ENCODE assay signal across 15 mouse cellular contexts in the genomic region with DNA sequence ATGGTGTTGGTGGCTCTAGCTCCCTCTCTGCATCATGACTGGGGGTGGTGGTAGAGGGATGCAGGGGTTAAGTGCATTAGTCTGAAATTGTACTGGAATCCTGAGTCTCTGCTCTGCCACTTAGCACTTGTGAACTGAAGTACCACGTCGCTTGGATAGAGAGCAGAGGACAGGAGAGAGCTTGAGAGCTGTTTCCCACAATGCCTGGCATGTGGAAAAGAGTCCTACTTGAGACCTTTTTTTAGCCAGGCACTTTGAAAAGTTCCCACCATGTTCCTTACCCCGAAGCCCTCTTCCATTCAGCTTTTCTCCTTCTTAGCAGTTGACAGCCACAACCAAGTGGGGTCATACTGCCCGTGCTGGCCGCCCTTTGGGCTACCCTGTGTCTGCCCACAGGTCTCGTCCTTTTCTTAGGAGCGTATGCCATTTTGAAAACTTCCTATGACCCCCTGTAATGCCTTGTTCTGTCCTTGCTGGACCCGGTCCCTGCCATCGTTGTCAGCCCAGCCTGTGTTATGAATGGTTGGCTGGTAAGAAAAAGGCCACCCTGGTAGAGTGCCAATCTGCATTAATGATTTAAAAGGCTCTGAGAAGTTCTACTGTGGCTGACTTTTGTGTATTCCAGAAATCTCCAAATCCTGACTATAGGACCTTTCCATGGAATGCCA. TPM values are rescaled to one million over a fixed set of nuclear protein-coding genes. Genes with fewer than 3 reads are reported as not detected.
DNase-seq lines count a peak whose midpoint lies in the region; ATAC-seq and TF ChIP-seq lines count a peak whose summit lies in the region.
"Had no signal": no experiment of that assay in that cellular context is flagged by ENCODE, and none has a peak within 500 bp of the region (broad histone marks: within the 10 kb centered on the region; RNA-seq: fewer than 3 reads in every experiment).

No protein-coding gene starts in this region.

- ATAC-seq in hindbrain, embryonic 15.5 days (ENCODE audit: low FRiP score, low read depth), result 0 out of 2 replicates have a peak, but pooled peaks have one; percentile 12
- no peak for ATAC-seq in hindbrain, embryonic 11.5 days (ENCODE audit: low FRiP score)
- ATAC-seq in lung, embryonic 16.5 days (ENCODE audit: low read depth), result peak; percentile 65
- ATAC-seq in frontal cortex, adult (ENCODE audit: low TSS enrichment), result no peak
- ATAC-seq: forebrain, embryonic 15.5 days; intestine, embryonic 15.5 days had no signal

- no peaks in the 10 kb centered on the region for H3K27me3 ChIP-seq in heart, adult 2 months (ENCODE audit: control insufficient read depth, insufficient read depth, low read length)
- no peaks in the 10 kb centered on the region for H3K27me3 ChIP-seq in hindbrain, embryonic 15.5 days
- no peaks in the 10 kb centered on the region for H3K27me3 ChIP-seq in hindbrain, embryonic 11.5 days (ENCODE audit: control insufficient read depth, insufficient read depth, low read length)
- H3K27me3 ChIP-seq in lung, embryonic 16.5 days (ENCODE audit: control insufficient read depth, insufficient read depth, low read depth, low read length), result no peaks in the 10 kb centered on the region
- H3K27me3 ChIP-seq: forebrain, embryonic 15.5 days; intestine, embryonic 15.5 days; neural tube, embryonic 13.5 days had no signal

- peaks cover 20% of the 10 kb centered on the region for H3K36me3 ChIP-seq in heart, adult 2 months (ENCODE audit: control insufficient read depth, insufficient read depth, low read length)
- H3K36me3 ChIP-seq in hindbrain, embryonic 15.5 days, result no peaks in the 10 kb centered on the region
- H3K36me3 ChIP-seq in hindbrain, embryonic 11.5 days (ENCODE audit: control insufficient read depth, insufficient read depth, low read length), result no peaks in the 10 kb centered on the region
- H3K36me3 ChIP-seq in lung, embryonic 16.5 days (ENCODE audit: control insufficient read depth, insufficient read depth, low read length), result no peaks in the 10 kb centered on the region
- H3K36me3 ChIP-seq: forebrain, embryonic 15.5 days; G1E; intestine, embryonic 15.5 days; neural tube, embryonic 13.5 days had no signal

- no peaks in the 10 kb centered on the region for H3K9me3 ChIP-seq in hindbrain, embryonic 15.5 days
- no peaks in the 10 kb centered on the region for H3K9me3 ChIP-seq in hindbrain, embryonic 11.5 days (ENCODE audit: control insufficient read depth, low read length)
- no peaks in the 10 kb centered on the region for H3K9me3 ChIP-seq in lung, embryonic 16.5 days (ENCODE audit: control insufficient read depth, low read length)
- H3K9me3 ChIP-seq: forebrain, embryonic 15.5 days; G1E; intestine, embryonic 15.5 days; neural tube, embryonic 13.5 days had no signal

- H3K9ac ChIP-seq in heart, adult 2 months (ENCODE audit: low read depth, low read length), result no peak overlapping the region
- no peak overlapping the region for H3K9ac ChIP-seq in hindbrain, embryonic 15.5 days
- H3K9ac ChIP-seq in hindbrain, embryonic 11.5 days (ENCODE audit: low read depth, low read length), result no peak overlapping the region
- no peak overlapping the region for H3K9ac ChIP-seq in lung, embryonic 16.5 days (ENCODE audit: low read length)
- H3K9ac ChIP-seq: forebrain, embryonic 15.5 days; intestine, embryonic 15.5 days; neural tube, embryonic 13.5 days had no signal

- DNase-seq in heart, adult 2 months, result no peak
- no peak for DNase-seq in heart, postnatal 14 days
- DNase-seq in hindbrain, embryonic 11.5 days (ENCODE audit: low spot score), result no peak
- DNase-seq in lung, adult 2 months, result no peak
- peak; percentile 76 for DNase-seq in lung, postnatal 25 days (ENCODE audit: low spot score)
- DNase-seq: adrenal gland, postnatal 36 days; gastrocnemius, postnatal 25 days; liver had no signal

- no peaks in the 10 kb centered on the region; the same call in 1 of the 2 replicates for H3K79me2 ChIP-seq in heart, adult 2 months (replicated peaks; ENCODE audit: control insufficient read depth, insufficient read depth, low read length)

- no peak for TF ChIP-seq EP300 in heart, adult 2 months (IDR thresholded peaks at IDR 0.05; ENCODE audit: insufficient read depth, low read depth, low read length)

- peaks cover 65% of the 10 kb centered on the region for H3K4me1 ChIP-seq in heart, adult 2 months (ENCODE audit: control insufficient read depth, insufficient read depth, low read length)
- H3K4me1 ChIP-seq in hindbrain, embryonic 15.5 days (replicated peaks), result peaks cover 19% of the 10 kb centered on the region
- 0 out of 2 replicates have a peak, but pooled peaks cover 2% of the 10 kb centered on the region for H3K4me1 ChIP-seq in hindbrain, embryonic 11.5 days (replicated peaks; ENCODE audit: control insufficient read depth, insufficient read depth, low read length)
- peaks cover 80% of the 10 kb centered on the region for H3K4me1 ChIP-seq in lung, embryonic 16.5 days (replicated peaks; ENCODE audit: control insufficient read depth, insufficient read depth, low read length)
- peaks cover 32% of the 10 kb centered on the region for H3K4me1 ChIP-seq in lung, adult 2 months (ENCODE audit: control insufficient read depth, insufficient read depth, low read length)

- 56% methylated on average over 9 of the region's 9 CpGs for WGBS in heart, adult 2 months
- WGBS in hindbrain, embryonic 15.5 days, result 54% methylated on average over 9 of the region's 9 CpGs
- 74% methylated on average over 9 of the region's 9 CpGs for WGBS in hindbrain, embryonic 11.5 days
- 53% methylated on average over 9 of the region's 9 CpGs for WGBS in lung, embryonic 16.5 days
- 74% methylated on average over 9 of the region's 9 CpGs for WGBS in lung, adult 2 months

- peak overlapping the region; percentile 90 for H3K27ac ChIP-seq in heart, adult 2 months
- no peak overlapping the region for H3K27ac ChIP-seq in hindbrain, embryonic 15.5 days (replicated peaks)
- no peak overlapping the region for H3K27ac ChIP-seq in hindbrain, embryonic 11.5 days (ENCODE audit: low read depth, low read length)
- H3K27ac ChIP-seq in lung, embryonic 16.5 days (ENCODE audit: low read length), result peak overlapping the region; percentile 77
- H3K27ac ChIP-seq: forebrain, embryonic 15.5 days; intestine, embryonic 15.5 days; neural tube, embryonic 13.5 days had no signal

- H3K4me3 ChIP-seq in heart, adult 2 months, result no peak overlapping the region
- no peak overlapping the region for H3K4me3 ChIP-seq in hindbrain, embryonic 15.5 days
- H3K4me3 ChIP-seq in hindbrain, embryonic 11.5 days (ENCODE audit: low read depth, low read length), result no peak overlapping the region
- H3K4me3 ChIP-seq in lung, embryonic 16.5 days (ENCODE audit: low read length), result no peak overlapping the region
- no peak overlapping the region for H3K4me3 ChIP-seq in lung, adult 2 months (replicated peaks; ENCODE audit: extremely low read depth, low read depth, low read length)
- H3K4me3 ChIP-seq: forebrain, embryonic 15.5 days; intestine, embryonic 15.5 days; neural tube, embryonic 13.5 days had no signal

- intact Hi-C loops in heart, adult 2 months (cut with DNase I), result no loop called here
- intact Hi-C loops in heart, postnatal 14 days (cut with DNase I), result no loop called here

- TF ChIP-seq POLR2A in heart, adult 2 months (IDR thresholded peaks at IDR 0.05; ENCODE audit: insufficient read depth, low read depth, low read length), result no peak
- no peak for TF ChIP-seq POLR2A in lung, adult 2 months (IDR thresholded peaks at IDR 0.05; ENCODE audit: borderline replicate concordance, extremely low read depth, low read depth, low read length)

- TF ChIP-seq CTCF in heart, adult 2 months (IDR thresholded peaks at IDR 0.05), result no peak
- TF ChIP-seq CTCF in lung, adult 2 months (IDR thresholded peaks at IDR 0.05; ENCODE audit: insufficient read depth, low read length), result no peak

- H3K4me2 ChIP-seq in hindbrain, embryonic 15.5 days, result no peak overlapping the region
- H3K4me2 ChIP-seq in hindbrain, embryonic 11.5 days (replicated peaks; ENCODE audit: low read depth, low read length), result no peak overlapping the region
- no peak overlapping the region for H3K4me2 ChIP-seq in lung, embryonic 16.5 days (ENCODE audit: low read depth, low read length)
- H3K4me2 ChIP-seq: forebrain, embryonic 15.5 days; intestine, embryonic 15.5 days; neural tube, embryonic 13.5 days had no signal

RNA-seq across cellular contexts. Expression of a gene that starts 34.8 kb away (rescaled TPM):
- total RNA-seq in heart, adult 2 months (2021), result 10 to 100 TPM; 45.6 to 47.9 TPM
- 34.5 and 37.5 TPM in 2 replicates for polyA plus RNA-seq in heart, adult 2 months (2012; rRNA removed)
- 10 to 100 TPM; 51.1 to 55.8 TPM for total RNA-seq in heart, postnatal 14 days (2021)
- polyA plus RNA-seq in hindbrain, embryonic 15.5 days (2015; fragmentation: Nextera tagmentation; extraction: Ambion mirVana), result 70.7 and 79.3 TPM in 2 replicates
- polyA plus RNA-seq in hindbrain, embryonic 11.5 days (2014; fragmentation: Nextera tagmentation; extraction: Ambion mirVana), result 37.8 and 47.9 TPM in 2 replicates
- polyA plus RNA-seq in lung, embryonic 16.5 days (2015; fragmentation: Nextera tagmentation; extraction: Ambion mirVana), result 30.9 and 34.2 TPM in 2 replicates
- polyA plus RNA-seq in lung, adult 2 months (2012; rRNA removed), result 113 and 132 TPM in 2 replicates

Comparison
In these comparisons a context has a peak if more than half of its experiments do, and no peak if none do; other contexts are left out.
1. ATAC-seq: peak in hindbrain, embryonic 15.5 days (single experiment) and lung, embryonic 16.5 days (single experiment); none in hindbrain, embryonic 11.5 days (single experiment) and frontal cortex, adult (single experiment).
2. H3K27ac ChIP-seq: peak in heart, adult 2 months (single experiment) and lung, embryonic 16.5 days (single experiment); none in hindbrain, embryonic 15.5 days (single experiment) and hindbrain, embryonic 11.5 days (single experiment).